Mouse (Mus musculus) lung, postnatal 14 days (tissue): ENCODE results near the gene Bmp2k.
A peak's percentile ranks its signal among the peaks of the same experiment; 100 is the strongest.

Experiments
- DNase-seq: peaks from one replicate; pipeline ENCODE4 v3.0.0; 2021

Bmp2k gene

GRCm38 (mm10) chr5:97056791-97057450, 59.4 kb downstream of the Bmp2k start:
- DNase-seq: no peak

GRCm38 (mm10) chr5:97060864-97061263, 63.4 kb downstream of the Bmp2k start:
- no peak for DNase-seq

- DNase-seq: no peak
These were observed 64.6 kb downstream of the Bmp2k start for GRCm38 (mm10) chr5:97062041-97062440.

GRCm38 (mm10) chr5:97065746-97066145, 68.3 kb downstream of the Bmp2k start:
- DNase-seq: no peak

- no peak for DNase-seq
These were observed 78.1 kb downstream of the Bmp2k start for GRCm38 (mm10) chr5:97075476-97076151.

GRCm38 (mm10) chr5:97076167-97076566, 78.7 kb downstream of the Bmp2k start:
- DNase-seq: no peak

- DNase-seq: no peak
These were observed 80.2 kb downstream of the Bmp2k start for GRCm38 (mm10) chr5:97077676-97078075.

- no peak for DNase-seq
These were observed 81.2 kb downstream of the Bmp2k start for GRCm38 (mm10) chr5:97078641-97079040.

- peak; percentile 14 for DNase-seq
These were observed 84.0 kb downstream of the Bmp2k start for GRCm38 (mm10) chr5:97081481-97081880.

- DNase-seq: no peak
These were observed 86.2 kb downstream of the Bmp2k start for GRCm38 (mm10) chr5:97083701-97084100.

- no peak for DNase-seq
These were observed 87.1 kb downstream of the Bmp2k start for GRCm38 (mm10) chr5:97084541-97084940.

- no peak for DNase-seq
These were observed 87.6 kb downstream of the Bmp2k start for GRCm38 (mm10) chr5:97085071-97085470.

GRCm38 (mm10) chr5:97087030-97087630, 89.6 kb downstream of the Bmp2k start:
- peak; percentile 28 for DNase-seq

- DNase-seq: no peak
These were observed 90.3 kb downstream of the Bmp2k start for GRCm38 (mm10) chr5:97087746-97088145.

GRCm38 (mm10) chr5:97088231-97088630, 90.7 kb downstream of the Bmp2k start:
- DNase-seq: no peak

GRCm38 (mm10) chr5:97089426-97089825, 91.9 kb downstream of the Bmp2k start:
- DNase-seq: no peak

GRCm38 (mm10) chr5:97090034-97090784, 92.7 kb downstream of the Bmp2k start:
- peak; percentile 25 for DNase-seq

GRCm38 (mm10) chr5:97092970-97093369, 95.5 kb downstream of the Bmp2k start:
- DNase-seq: no peak

GRCm38 (mm10) chr5:97095335-97095734, 97.8 kb downstream of the Bmp2k start:
- DNase-seq: no peak

- no peak for DNase-seq
These were observed 100.1 kb downstream of the Bmp2k start for GRCm38 (mm10) chr5:97097631-97098041.

- no peak for DNase-seq
These were observed 102.5 kb downstream of the Bmp2k start for GRCm38 (mm10) chr5:97099954-97100353.

- no peak for DNase-seq
These were observed 110.8 kb downstream of the Bmp2k start for GRCm38 (mm10) chr5:97108333-97108732.

GRCm38 (mm10) chr5:97110133-97110532, 112.6 kb downstream of the Bmp2k start:
- DNase-seq: no peak
